Mouse (Mus musculus) large intestine, adult 2 months (tissue): ENCODE measurements around the gene Slc2a2. TPM values are rescaled to one million over a fixed set of nuclear protein-coding genes. Genes with fewer than 3 reads are reported as not detected.

Experiments used
- polyA plus RNA-seq: library from polyadenylated mRNA; depleted of rRNA; stranded (reverse); fragments of >200 nt; gene quantifications from 2 replicates; pipeline ENCODE4 v1.2.3, GENCODE M21; 2012; rRNA removed

The Slc2a2 gene
- polyA plus RNA-seq, 1 experiment: 2.5 TPM

Other genes starting within 250 kb of the Slc2a2 start
- gene Eif5a2, start 83.4 kb downstream of the Slc2a2 start, polyA plus RNA-seq: 0.27 and 0.33 TPM in 2 replicates
- gene Rpl22l1, start 107.5 kb downstream of the Slc2a2 start, polyA plus RNA-seq: 13.3 and 16.3 TPM in 2 replicates
- gene Gm1527, start 194.7 kb downstream of the Slc2a2 start, polyA plus RNA-seq: not detected in 2 replicates